Mouse (Mus musculus) ovary, postnatal 36 days (tissue): ENCODE measurements around the gene Prickle1.

Source experiments
- DNase-seq: peaks from one replicate; pipeline ENCODE4 v3.0.0; 2022; ENCODE audit warnings: low spot score, mixed read lengths

Prickle1 gene

GRCm38 (mm10) chr15:93548297-93548696, 47.4 kb downstream of the Prickle1 start:
- no peak for DNase-seq

GRCm38 (mm10) chr15:93539415-93539814, 56.3 kb downstream of the Prickle1 start:
- no peak for DNase-seq

DNA sequence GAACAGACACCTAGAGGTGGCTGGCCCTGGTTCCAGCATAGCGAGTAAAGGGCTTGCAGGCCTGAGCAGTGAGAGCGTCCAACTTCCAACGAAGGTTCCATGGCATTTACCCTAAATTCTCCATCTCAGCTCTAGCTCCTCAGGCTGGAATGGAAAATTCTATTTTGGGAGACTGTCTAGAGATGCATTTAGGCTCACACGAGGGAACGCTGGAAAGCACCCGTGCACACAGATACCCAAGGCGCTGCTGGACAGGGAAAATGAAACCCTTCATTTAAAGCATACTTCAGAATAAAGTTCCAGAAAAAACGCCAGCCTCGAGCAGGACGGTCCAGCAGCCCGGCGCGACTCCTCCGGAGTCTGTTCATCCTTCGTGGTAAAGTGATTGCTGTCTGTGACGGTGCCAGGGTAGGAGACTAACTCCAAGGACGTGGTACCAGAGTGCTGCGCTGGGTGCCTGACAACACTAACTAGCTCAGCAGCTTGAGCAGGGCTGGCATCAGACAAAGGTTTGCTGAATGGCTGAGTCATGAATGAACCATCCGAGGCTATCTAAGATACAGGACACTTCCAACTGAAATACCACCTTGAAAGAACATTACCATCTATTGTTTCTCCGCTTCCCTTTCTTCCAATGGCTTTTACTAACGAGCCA, 57.0 kb downstream of the Prickle1 start:
- no peak for DNase-seq

- no peak for DNase-seq
These were observed 57.9 kb downstream of the Prickle1 start for GRCm38 (mm10) chr15:93537745-93538144.

- no peak for DNase-seq
These were observed 59.5 kb downstream of the Prickle1 start for GRCm38 (mm10) chr15:93536191-93536590.

GRCm38 (mm10) chr15:93530703-93531032, 65.0 kb downstream of the Prickle1 start:
- DNase-seq, result no peak

DNA sequence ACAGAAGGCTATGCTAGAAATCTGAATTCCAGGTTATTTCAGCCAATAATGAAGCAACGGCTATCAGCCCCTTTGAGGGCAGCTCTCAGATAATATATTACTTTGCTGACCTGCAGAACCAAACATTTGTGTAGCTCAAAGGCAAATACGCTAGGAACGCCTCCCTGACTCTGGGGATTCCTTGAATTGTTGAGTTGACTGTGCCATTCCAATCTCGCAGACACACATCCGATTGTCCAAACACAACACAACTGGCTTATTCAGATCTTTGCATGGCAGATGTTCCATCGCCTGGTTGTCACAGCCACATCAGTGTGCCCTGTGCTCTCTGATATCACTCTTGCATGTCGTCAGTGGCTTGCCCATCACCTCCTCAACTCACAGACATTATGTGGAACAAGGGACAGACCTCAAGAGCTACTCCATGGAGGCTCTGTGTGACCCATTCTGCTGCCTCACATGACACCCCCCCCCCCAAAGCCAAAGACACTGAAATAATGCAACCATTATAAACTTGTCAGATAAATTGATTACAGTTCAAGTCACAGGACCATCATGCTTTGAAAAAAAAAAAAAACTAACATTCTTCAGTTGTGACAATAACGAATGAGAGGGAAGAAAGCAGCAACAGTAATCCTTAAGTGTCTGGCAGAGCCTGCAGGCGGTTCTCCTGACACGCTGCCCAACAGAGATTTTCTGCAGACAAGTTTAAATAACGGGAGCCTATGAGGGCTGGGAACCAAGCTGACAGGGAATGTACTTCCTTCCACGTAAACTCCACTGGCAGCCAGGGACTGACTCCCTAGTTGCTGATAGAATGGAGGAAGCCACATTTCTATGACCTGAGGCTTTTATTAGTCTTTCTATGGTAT, 65.6 kb downstream of the Prickle1 start:
- no peak for DNase-seq

DNA sequence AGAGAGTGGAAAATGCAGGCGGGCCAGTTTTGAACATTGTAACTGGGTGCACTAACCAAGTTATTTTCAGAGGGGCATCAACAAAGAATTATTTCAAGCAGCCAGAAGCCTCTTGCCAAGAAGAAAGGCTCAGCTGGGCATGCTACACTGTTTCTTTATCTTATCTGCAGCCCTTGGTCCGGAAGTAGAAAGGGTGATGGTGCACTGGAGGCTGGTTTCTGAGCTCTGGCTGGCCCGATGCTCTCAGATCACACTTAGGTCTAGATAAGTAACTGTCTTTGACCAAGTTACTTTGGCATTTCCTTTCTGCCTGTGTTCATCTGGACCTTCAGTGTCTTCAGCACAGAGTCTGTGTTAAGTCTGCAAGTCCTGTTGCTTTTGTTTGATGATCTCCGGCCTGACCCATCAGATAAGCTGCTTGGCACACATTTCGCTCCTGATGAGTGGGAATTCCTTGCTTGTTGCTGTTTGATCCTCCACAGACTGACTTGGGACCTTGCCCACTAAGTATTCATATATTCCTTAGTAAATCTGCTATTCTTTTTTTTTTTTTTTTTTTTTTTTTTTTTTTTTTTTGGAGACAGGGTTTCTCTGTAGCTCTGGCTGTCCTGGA, 70.3 kb downstream of the Prickle1 start:
- no peak for DNase-seq

- no peak for DNase-seq
These were observed 73.9 kb downstream of the Prickle1 start for GRCm38 (mm10) chr15:93521787-93522180.

DNA sequence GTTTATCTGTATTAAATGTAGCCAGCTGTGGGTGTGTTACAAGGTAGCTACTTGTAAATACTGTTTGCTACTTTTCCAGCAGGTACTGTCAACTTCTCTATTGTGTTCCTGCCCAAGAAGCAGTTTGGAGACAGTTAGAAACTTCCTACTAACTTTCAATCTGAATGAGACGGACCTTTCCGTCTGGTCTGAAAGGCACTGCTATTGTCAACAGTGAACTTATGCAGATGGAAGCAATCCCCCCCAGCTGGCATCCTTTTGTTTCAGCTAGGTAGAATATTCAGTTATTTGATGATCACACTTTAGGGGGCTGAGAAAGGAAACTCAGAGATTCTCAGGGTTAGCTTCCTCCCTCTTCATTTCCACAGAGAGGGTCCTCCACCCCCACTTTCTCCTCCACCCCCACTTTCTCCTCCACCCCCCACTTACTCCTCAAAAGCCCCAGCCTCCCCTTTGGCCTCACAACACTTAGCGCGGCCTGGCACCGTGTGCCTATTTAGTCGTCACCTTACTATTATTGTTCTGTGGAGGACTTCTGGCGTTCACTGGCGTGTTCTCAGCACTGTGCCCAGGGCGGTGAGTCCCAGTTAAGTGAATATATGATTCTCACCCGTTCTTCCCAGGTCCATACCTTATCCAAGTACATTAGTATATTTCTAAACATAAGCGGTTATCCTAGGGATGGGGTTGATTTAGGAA, 74.5 kb downstream of the Prickle1 start:
- no peak for DNase-seq

DNA sequence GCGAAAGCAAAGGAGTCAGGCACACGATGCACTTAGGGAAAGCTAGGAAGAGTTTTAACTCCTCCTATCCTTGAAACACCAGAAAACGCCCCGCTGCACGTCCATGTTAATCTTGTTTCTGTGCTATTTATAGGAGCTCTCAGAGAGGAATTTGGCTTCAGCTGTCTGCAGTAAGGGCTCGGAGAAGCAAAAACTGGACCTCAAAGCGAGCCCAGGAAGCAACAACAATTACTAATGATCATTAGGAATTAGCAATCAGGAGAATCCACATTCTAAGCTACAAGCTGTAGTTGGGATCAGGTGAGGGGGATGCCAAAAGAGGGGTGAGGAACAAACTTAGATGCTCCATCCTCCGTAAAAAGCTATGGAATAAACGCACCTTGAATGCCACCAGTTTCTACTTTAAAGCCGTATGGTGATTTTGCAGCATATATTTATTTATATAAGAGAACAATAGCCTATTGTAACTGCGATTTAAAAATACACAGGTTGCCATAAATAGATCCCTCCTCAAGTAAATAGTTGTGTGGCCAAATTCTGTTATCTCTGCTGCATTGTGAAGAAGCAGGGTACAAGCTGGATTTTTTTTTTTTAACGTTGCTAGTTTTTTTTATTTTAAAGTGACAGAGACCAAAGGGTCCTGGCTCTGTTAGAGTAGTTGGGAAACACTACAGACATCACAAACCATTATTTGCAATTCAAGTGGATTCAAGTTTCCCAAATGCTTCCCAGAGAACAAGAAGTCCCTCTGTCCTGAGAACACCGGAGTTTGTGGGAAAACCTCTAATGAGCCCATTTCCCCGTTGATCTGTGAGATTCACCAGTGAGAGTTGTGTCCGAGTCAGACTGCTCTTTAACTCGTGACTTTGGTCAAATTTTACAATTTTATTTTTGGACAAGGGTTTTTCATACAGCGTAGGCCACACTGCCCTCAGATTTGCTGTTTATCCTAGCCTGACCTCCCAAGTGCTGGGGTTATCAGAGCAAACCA, 75.6 kb downstream of the Prickle1 start:
- no peak for DNase-seq

DNA sequence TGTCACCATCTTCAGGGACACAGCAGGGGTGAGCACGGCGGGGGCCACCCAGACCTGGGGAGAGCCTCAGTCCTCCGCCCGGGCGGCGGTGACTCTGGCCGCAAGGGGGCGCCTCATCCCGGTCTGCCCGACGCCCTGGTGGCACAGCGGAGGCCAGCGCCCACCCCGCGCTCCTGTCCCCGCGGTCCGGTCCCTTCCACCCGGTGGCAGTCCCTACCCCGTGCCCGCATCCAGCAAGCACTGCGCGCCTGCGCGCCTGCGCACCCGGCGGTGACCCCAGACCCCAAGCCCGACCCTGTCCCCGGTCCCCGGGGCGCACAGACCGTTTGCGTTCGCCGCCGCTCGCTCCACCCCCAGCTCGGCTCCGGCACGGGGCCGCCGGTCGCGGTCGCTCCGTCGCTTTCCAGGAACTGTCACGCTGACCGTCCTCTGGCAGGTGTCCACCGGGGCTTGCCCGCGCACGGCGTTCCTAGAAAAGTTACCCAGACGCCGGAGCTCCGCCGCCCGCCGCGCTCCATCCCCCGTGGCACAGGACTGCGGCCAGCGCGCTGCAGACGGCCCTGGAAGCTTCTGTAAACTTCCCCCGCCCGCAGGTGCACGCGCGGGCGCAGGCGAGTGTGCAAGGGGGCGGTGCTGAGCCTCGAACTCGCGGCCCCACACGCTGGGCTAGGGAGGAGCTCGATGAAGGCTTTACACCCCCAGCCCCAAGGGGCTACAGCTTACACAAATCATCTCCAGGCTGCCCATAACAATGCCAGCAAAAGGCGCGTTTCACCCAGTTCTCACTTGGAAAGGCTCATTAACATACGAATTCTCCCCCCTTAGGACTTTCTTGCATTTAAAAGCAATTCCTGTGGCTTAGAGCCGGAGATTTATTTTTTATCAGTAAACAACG, 76.5 kb downstream of the Prickle1 start:
- peak; percentile 87 for DNase-seq

DNA sequence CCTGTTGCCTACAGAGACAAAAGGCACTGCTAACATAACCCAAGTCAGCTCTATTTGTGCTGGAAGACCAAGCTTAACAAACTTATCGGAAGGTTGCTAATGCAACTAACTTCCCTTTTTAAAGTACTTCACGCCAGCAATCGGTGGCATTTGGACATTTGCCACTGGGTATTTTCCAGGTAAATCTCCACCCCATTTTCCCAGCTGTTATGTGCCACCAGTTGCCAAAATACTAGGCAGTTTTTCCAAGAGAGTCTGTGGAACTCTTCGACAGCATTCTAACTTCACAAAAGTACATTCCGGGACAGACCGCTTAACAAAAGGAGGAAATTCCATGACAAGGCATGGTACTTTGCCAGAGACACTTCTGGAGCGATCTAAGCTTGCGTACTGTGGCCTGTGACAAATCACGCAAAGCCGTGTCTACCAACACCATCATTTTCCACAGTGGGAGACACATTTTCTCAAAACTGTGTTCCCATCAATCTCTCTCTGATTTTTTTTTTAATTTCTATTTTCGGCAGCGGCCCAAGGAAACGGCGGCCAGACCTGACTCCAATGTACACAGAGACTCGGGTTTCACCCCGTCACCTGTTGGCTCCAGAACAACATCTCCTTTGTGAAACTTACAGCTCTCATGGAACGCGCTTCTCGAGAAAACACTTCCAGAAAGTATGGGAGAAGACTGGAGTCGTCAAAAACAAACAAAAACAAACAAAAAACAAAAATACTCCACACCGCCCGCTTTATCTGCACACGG, 77.4 kb downstream of the Prickle1 start:
- DNase-seq, result peak; percentile 15

- DNase-seq, result no peak
These were observed 78.6 kb downstream of the Prickle1 start for GRCm38 (mm10) chr15:93517022-93517565.

DNA sequence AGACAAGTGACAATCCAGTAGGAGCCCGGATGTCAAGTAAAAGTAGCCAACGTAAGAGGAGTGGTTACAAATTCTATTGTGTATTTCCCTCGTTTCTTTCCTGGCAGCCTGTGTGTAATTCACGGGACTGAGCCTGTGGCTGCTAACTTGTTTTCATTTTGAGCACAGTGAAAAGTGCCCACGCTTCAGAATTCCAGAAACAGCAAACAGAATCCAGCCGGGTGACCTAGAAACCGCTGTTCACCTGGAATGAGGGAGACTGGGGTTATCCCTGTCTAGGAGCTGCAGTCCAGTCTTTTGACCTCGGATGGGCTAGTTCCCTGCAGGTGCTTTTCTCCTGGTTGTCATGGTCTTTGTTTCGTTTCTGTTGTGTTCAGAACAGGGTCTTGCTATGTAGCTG, 80.4 kb downstream of the Prickle1 start:
- no peak for DNase-seq

DNA sequence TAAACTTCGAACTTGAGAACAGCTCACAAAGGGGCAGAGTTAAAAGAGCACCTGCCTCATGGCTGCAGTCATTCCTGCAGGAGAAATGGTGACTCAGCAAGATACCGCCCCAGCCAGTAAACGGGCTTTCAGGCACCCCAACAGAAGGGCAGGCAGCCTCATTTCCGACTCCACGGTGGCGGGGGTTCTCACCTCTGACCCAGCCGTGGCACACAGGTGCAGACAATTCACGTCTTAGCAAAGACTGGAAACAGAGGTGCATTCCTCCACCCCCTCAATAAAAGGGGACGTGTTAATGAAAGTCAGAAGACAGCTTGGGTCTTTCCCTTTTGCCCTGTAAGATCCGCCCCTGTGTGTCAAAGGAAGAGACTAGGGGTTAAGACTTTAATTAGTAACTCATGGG, 81.8 kb downstream of the Prickle1 start:
- no peak for DNase-seq

DNA sequence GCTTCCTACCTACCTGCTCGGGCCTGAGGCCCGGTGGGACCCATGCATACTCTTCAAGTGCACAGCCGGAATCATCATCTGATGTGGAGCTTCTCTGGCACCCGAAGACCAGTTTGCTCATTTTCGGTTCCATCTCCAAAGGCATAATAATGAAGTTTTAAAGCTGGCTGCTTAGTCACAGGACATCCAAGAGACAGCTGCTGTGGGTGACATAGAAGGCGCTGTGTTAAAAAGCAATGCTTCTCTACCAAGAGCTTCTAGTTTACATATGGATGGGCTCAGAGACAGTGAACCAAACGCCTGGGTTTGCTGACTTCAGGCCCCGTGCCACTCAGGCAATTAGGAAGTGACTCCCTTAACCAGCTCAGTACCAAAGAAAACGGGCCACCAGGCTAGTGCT, 83.3 kb downstream of the Prickle1 start:
- DNase-seq, result no peak

- no peak for DNase-seq
These were observed 84.9 kb downstream of the Prickle1 start for GRCm38 (mm10) chr15:93510690-93511336.

DNA sequence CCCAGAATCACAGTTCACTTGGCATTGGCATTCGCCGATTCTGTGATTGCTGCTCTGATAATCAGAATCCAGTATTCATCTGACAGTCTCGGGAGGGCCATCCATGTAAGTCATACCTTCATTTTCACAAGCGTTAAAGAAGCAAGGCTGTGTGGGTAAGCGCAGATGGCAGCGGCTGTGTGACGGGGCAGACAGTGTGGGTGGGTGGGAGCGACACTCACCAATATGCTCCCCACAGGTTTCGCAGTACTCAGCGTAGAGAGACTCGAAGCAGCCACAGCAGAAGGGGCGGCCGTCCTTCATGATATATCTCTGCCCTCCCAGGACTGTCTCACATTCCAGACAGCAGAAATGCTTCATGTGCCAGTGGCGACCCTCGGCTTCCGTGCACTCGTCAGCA, 90.9 kb downstream of the Prickle1 start:
- no peak for DNase-seq
